Mouse (Mus musculus) liver, adult 2 months (tissue): ENCODE results near the gene Afdn. TPM values are rescaled to one million over a fixed set of nuclear protein-coding genes. Genes with fewer than 3 reads are reported as not detected.

Source experiments
- DNase-seq: peaks from one replicate; pipeline ENCODE4 v3.0.0-alpha.2; 2011; ENCODE audit warnings: low read depth, low spot score; ENCODE audit errors: extremely low read depth
- H3K27ac ChIP-seq: fragments of 200-500 bp; replicated peaks from 2 replicates; pipeline ENCODE4 v1.5.1; 2012; ENCODE audit warnings: low read depth, mild to moderate bottlenecking, control low read depth, inconsistent platforms, low read length; ENCODE audit not compliant: insufficient read depth
- H3K27me3 ChIP-seq: fragments of 200-500 bp; 2 replicates; pipeline ENCODE4 v1.6.1; 2012; ENCODE audit warnings: mild to moderate bottlenecking, moderate library complexity, low read length, inconsistent platforms; ENCODE audit not compliant: control insufficient read depth, insufficient read depth
- H3K36me3 ChIP-seq: fragments of 200-500 bp; 2 replicates; pipeline ENCODE4 v1.6.1; 2012; ENCODE audit warnings: low read length, inconsistent platforms; ENCODE audit not compliant: control insufficient read depth, insufficient read depth
- H3K4me1 ChIP-seq: fragments of 200-500 bp; 2 replicates; pipeline ENCODE4 v1.6.1; 2011; ENCODE audit warnings: low read length; ENCODE audit not compliant: control insufficient read depth, insufficient read depth
- H3K4me3 ChIP-seq: fragments of 200-500 bp; 2 replicates; pipeline ENCODE4 v1.5.1; 2011; ENCODE audit warnings: low read depth, mild to moderate bottlenecking, control low read depth, low read length, moderate library complexity; ENCODE audit not compliant: insufficient read depth
- H3K79me2 ChIP-seq: fragments of 200-500 bp; 2 replicates; pipeline ENCODE4 v1.6.1; 2012; ENCODE audit warnings: inconsistent platforms, mild to moderate bottlenecking, low read length, moderate library complexity; ENCODE audit not compliant: control insufficient read depth, insufficient read depth
- H3K9ac ChIP-seq: fragments of 200-500 bp; 2 replicates; pipeline ENCODE4 v1.6.1; 2012; ENCODE audit warnings: low read depth, mild to moderate bottlenecking, control low read depth, inconsistent platforms, low read length
- CTCF ChIP-seq: fragments of 200-500 bp; IDR thresholded peaks from 2 replicates; pipeline ENCODE4 v1.5.1; 2011; ENCODE audit warnings: low read depth, low read length, control low read depth
- POLR2A ChIP-seq: fragments of 200-500 bp; IDR thresholded peaks from 2 replicates; pipeline ENCODE4 v1.6.1; 2011; ENCODE audit warnings: low read length, control low read depth; ENCODE audit not compliant: insufficient read depth; ENCODE audit errors: extremely low read depth
- whole genome bisulfite sequencing: fragments of 180-500 bp; shearing (Covaris S2); methylation state at CpG from one replicate; pipeline ENCODE4 v1.1.7; 2018; 5-methylcytosine and 5-hydroxymethylcytosine counted together
- polyA plus RNA-seq: library from polyadenylated mRNA; depleted of rRNA; stranded (reverse); fragments of >200 nt; gene quantifications from 2 replicates; pipeline ENCODE4 v1.2.3, GENCODE M21; 2012
- total RNA-seq: library from RNA; depleted of rRNA; stranded (reverse); fragments of >200 nt; gene quantifications from 2 replicates; pipeline ENCODE4 v1.2.3, GENCODE M21; 2014

The Afdn gene
- total and polyA plus RNA-seq, 2 experiments: 15.9 to 41.3 TPM

DNA sequence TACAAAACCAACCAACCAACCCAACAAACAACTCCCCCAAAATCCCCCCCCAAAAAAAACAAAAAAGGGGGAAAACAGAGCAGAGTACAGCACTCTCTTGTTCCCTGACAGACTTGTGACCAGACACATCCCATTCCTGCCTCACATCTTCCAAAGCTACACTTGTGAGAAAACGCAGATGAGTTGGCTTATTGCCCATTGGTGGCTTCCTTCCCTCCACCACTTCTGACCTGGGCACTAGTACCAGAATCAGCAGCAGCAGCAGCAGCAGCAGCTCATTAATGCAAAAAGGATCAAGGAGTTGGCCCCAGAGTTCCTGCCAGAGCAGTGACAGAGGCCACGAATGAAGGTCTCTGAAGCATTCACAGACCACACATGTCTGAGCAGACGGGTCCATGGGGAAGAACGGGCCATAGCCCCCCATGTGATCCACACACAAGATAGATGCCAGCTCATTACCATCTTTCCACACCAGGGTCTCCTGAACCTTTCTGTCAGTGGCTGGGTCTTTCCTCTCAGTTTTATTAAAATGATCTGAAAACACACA lies 35.3 kb upstream of the Afdn start:
- TF ChIP-seq POLR2A (no peak), CTCF (no peak)
- 72% methylated on average over 4 of the region's 4 CpGs for WGBS
- H3K4me1 ChIP-seq: peaks cover 9% of the 10 kb centered on the region
- H3K27me3 ChIP-seq: no peaks in the 10 kb centered on the region
- H3K4me3 ChIP-seq: no peak overlapping the region
- no peaks in the 10 kb centered on the region for H3K36me3 ChIP-seq
- no peak overlapping the region for H3K27ac ChIP-seq
- no peaks in the 10 kb centered on the region for H3K79me2 ChIP-seq
- H3K9ac ChIP-seq: no peak overlapping the region
- no peak for DNase-seq

DNA sequence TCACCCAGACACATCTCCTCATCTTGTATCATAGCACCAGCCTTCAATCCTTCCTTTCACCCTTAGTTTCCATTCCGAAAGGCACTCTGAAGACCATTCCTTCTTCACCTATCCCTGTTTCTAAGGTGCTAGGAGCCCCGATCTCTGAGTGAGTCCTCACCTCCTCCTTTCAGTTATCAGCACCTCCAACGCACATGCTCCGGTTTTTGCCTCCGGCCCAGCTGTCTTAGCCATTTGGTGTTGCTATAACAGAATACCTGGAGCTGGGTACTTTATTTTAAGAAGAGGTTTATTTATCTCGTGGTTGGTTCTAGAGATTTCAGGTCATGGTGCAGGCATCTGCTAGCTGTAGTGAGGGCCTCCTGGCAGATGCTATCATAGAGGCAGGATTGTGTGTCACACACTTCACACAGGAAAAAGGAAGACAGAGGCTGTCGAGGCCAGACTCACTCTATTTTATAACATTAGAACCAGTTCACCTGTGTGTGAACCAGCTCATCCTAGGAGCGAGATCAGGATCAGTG lies 33.4 kb upstream of the Afdn start:
- no peak for DNase-seq
- Histone ChIP-seq H3K9ac (no peak overlapping the region), H3K79me2 (no peaks in the 10 kb centered on the region), H3K36me3 (no peaks in the 10 kb centered on the region), H3K4me3 (no peak overlapping the region), H3K4me1 (no peaks in the 10 kb centered on the region), H3K27me3 (no peaks in the 10 kb centered on the region), H3K27ac (no peak overlapping the region)
- 92% methylated on average over 8 of the region's 8 CpGs for WGBS
- TF ChIP-seq POLR2A (no peak), CTCF (no peak)

DNA sequence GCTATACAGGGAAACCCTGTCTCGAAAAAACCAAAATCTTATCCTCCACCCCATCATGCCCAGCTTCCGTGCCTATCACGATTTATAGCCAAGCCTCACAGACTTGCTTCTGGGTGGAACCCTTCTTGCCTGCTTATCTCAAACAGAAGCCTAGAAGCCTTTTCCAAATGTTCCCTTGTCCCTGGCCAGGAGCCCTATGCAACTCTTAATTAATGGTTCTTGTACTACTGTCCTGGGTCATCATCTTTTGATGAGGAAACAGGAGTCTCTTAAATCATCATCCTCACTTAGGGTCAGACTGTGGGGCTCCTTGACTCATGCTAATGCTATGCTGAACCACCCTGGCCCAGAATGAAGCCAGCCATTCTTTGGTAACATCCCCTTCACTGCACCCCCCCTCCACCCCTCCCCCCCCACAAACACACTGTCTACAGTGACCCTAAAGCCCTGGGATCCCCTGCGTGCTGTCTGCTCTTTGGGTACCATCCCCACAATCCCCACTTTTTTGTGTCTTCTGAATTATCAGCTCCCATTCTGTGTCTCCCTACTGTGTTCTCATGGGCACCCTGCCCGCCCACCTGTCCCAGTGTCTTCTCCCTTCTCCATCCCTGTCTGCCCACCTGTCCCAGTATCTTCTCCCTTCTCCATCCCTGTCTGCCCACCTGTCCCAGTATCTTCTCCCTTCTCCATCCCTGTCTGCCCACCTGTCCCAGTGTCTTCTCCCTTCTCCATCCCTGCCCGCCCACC lies 29.2 kb upstream of the Afdn start:
- no peaks in the 10 kb centered on the region for H3K27me3 ChIP-seq
- H3K9ac ChIP-seq: no peak overlapping the region
- no peak overlapping the region for H3K27ac ChIP-seq
- WGBS: 96% methylated on average over 6 of the region's 6 CpGs
- H3K4me1 ChIP-seq: peaks cover 2% of the 10 kb centered on the region; the same call in 1 of the 2 replicates
- DNase-seq: no peak
- no peaks in the 10 kb centered on the region for H3K79me2 ChIP-seq
- H3K4me3 ChIP-seq: no peak overlapping the region
- TF ChIP-seq CTCF (no peak), POLR2A (no peak)
- no peaks in the 10 kb centered on the region for H3K36me3 ChIP-seq

DNA sequence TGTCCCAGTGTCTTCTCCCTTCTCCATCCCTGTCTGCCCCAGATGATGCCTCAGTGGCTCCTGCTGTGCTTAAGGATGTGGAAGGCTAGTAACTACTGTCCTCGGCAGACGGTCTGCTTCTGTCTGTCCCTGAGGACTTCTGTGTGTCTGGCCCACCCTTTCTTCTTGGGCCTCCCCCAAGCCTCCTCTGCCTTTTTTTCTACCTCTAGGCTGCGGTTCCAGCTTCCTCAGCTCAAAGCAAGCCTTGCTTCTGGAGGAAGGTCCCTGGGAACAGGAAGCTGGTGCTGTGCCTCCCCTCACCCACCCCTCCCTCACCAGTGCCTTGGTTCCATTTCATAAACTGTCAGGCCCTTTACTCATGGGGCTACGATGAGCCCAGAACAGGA lies 28.6 kb upstream of the Afdn start:
- no peaks in the 10 kb centered on the region for H3K79me2 ChIP-seq
- DNase-seq: no peak
- no peak overlapping the region for H3K27ac ChIP-seq
- no peaks in the 10 kb centered on the region for H3K36me3 ChIP-seq
- WGBS: 81% methylated on average over 4 of the region's 4 CpGs
- TF ChIP-seq CTCF (no peak), POLR2A (no peak)
- no peak overlapping the region for H3K9ac ChIP-seq
- H3K4me3 ChIP-seq: no peak overlapping the region
- H3K4me1 ChIP-seq: peaks cover 2% of the 10 kb centered on the region; the same call in 1 of the 2 replicates
- H3K27me3 ChIP-seq: no peaks in the 10 kb centered on the region

DNA sequence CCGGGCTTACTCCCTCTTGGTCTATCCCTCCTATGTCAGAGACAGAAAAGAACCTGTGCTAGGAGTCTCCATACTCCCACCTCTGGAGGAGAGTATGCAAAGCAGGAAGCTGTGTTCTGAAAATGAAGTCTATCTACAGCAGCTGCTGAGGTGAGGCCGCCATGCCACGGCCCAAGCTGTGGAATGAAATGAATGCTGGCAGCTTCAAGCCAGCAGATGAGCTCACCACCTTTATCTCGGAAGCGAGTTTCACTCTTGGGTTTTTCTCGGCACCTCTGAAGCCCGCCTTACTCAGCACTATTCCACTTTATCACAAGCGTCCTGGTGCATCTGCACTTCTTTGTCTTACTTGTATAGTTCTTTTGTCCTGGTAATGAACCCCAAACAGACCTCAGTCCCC lies 27.7 kb upstream of the Afdn start:
- H3K79me2 ChIP-seq: no peaks in the 10 kb centered on the region
- H3K9ac ChIP-seq: no peak overlapping the region
- peaks cover 2% of the 10 kb centered on the region; the same call in 1 of the 2 replicates for H3K4me1 ChIP-seq
- no peak overlapping the region for H3K4me3 ChIP-seq
- TF ChIP-seq POLR2A: no peak
- no peak for TF ChIP-seq CTCF
- 66% methylated on average over 8 of the region's 8 CpGs for WGBS
- H3K36me3 ChIP-seq: no peaks in the 10 kb centered on the region
- DNase-seq: no peak
- no peak overlapping the region for H3K27ac ChIP-seq
- no peaks in the 10 kb centered on the region for H3K27me3 ChIP-seq

DNA sequence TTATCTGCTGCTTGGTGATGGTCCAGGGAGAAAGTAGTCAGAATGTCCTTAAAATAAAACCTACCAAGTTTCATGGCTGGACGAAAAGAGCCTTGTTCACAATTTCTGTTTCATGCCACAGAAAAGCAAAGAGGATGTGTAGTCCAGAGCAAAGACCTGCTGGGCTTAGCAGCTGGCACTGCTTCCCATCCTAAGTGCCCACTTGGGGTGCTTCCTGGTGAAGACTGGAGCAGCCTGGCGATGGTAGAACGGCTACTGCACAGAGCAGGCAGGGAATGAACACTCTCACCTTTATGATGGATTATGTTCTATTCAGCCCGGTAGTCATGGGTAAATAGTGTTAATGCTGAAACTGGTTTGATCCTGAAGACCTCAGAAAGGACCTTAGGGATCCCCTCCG lies 26.4 kb upstream of the Afdn start:
- DNase-seq: no peak
- no peak overlapping the region for H3K27ac ChIP-seq
- no peaks in the 10 kb centered on the region for H3K36me3 ChIP-seq
- H3K4me3 ChIP-seq: no peak overlapping the region
- H3K27me3 ChIP-seq: no peaks in the 10 kb centered on the region
- H3K9ac ChIP-seq: no peak overlapping the region
- H3K79me2 ChIP-seq: no peaks in the 10 kb centered on the region
- TF ChIP-seq CTCF: no peak
- WGBS: 97% methylated on average over 5 of the region's 5 CpGs
- peaks cover 2% of the 10 kb centered on the region; the same call in 1 of the 2 replicates for H3K4me1 ChIP-seq
